Mouse (Mus musculus) midbrain, embryonic 10.5 days (tissue): Measurements from ENCODE around the gene Secisbp2l. TPM values are rescaled to one million over a fixed set of nuclear protein-coding genes. Genes with fewer than 3 reads are reported as not detected.

Source experiments
- DNase-seq: peaks from one replicate; pipeline ENCODE4 v3.0.0-alpha.2; 2017; ENCODE audit warnings: low spot score
- H3K27ac ChIP-seq: fragments of 300-500 bp; sonication (generic); replicated peaks from 2 replicates; pipeline ENCODE4 v1.5.1; 2016; ENCODE audit warnings: mild to moderate bottlenecking
- H3K27me3 ChIP-seq: fragments of 300-500 bp; sonication (generic); 2 replicates; pipeline ENCODE4 v1.6.1; 2016; ENCODE audit warnings: low read depth, mild to moderate bottlenecking; ENCODE audit not compliant: poor library complexity, severe bottlenecking
- H3K36me3 ChIP-seq: fragments of 300-500 bp; sonication (generic); 2 replicates; pipeline ENCODE4 v1.6.1; 2016; ENCODE audit warnings: mild to moderate bottlenecking, moderate library complexity
- H3K4me1 ChIP-seq: fragments of 300-500 bp; sonication (generic); 2 replicates; pipeline ENCODE4 v1.6.1; 2016
- H3K4me3 ChIP-seq: fragments of 300-500 bp; sonication (generic); 2 replicates; pipeline ENCODE4 v1.5.1; 2016; ENCODE audit warnings: mild to moderate bottlenecking, moderate library complexity
- H3K9me3 ChIP-seq: fragments of 300-500 bp; sonication (generic); replicated peaks from 2 replicates; pipeline ENCODE4 v1.6.1; 2016; ENCODE audit warnings: mild to moderate bottlenecking
- WGBS: fragments of 180-500 bp; shearing (Covaris S2); methylation state at CpG from one replicate; pipeline ENCODE4 v1.1.7; 2016; 5-methylcytosine and 5-hydroxymethylcytosine counted together
- polyA plus RNA-seq: library from polyadenylated mRNA; unstranded; fragments of >200 nt; fragmentation: Nextera tagmentation; extraction: Ambion mirVana; gene quantifications from 2 replicates; pipeline ENCODE4 v1.2.1, GENCODE M21; 2016

Secisbp2l gene
- polyA plus RNA-seq, result 15.8 and 21.9 TPM in 2 replicates

DNA sequence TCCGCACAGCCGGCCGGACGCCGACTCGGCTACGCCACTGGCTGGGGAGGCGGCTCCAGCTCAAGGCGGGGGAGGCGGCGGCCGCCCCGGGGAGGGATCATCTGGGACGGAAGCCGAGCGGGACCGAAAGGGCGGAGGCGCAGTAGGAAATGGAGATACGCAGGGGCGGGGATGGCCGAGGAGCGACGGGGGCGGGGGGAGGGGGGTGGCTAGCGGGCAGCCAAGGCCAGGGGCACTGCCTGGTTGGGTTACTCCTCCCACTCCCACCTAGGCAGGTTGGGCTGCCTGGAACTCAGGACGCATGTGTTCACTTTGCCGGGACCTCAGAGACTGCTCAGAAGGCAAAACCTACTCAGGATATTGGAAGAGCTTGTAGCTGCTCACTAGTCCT is at the start of gene Secisbp2l:
TSS of gene Secisbp2l (minus strand) at position 152 of the 391 bp plus-strand sequence.
- DNase-seq, result peak; percentile 90
- Histone ChIP-seq H3K27me3 (no peaks in the 10 kb centered on the region), H3K9me3 (no peaks in the 10 kb centered on the region), H3K4me3 (peak within 1 kb of the TSS; percentile 85), H3K27ac (peak within 1 kb of the TSS; percentile 93), H3K4me1 (peaks cover 25% of the 10 kb centered on the region), H3K36me3 (no peaks in the 10 kb centered on the region)
- under 1% methylated on average over 28 of the region's 28 CpGs for WGBS

DNA sequence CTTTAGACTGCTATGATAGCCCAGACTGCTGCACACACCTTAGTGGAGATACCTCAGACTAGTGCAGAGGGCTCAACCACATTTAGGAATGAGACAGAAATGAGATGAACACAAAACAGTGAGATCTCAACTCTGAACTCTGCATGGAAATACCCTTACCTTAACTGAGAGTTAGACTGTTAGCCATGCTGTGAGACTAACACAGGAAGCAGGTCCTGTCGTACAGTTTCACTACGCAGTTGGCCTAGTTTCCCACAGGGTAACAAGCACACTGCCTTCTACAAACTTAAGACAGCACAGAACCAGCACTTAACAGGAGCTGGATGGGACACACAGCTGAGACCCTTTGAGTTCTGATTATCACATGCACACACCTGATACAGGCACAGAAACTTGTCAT is 47.3 kb upstream of the Secisbp2l start:
- no peak for DNase-seq
- WGBS, result 98% methylated on average over 2 of the region's 2 CpGs
- no peak overlapping the region for H3K27ac ChIP-seq
- H3K4me3 ChIP-seq, result no peak overlapping the region
- H3K36me3 ChIP-seq, result peaks cover 70% of the 10 kb centered on the region
- H3K27me3 ChIP-seq, result no peaks in the 10 kb centered on the region
- no peaks in the 10 kb centered on the region for H3K9me3 ChIP-seq
- no peaks in the 10 kb centered on the region for H3K4me1 ChIP-seq

DNA sequence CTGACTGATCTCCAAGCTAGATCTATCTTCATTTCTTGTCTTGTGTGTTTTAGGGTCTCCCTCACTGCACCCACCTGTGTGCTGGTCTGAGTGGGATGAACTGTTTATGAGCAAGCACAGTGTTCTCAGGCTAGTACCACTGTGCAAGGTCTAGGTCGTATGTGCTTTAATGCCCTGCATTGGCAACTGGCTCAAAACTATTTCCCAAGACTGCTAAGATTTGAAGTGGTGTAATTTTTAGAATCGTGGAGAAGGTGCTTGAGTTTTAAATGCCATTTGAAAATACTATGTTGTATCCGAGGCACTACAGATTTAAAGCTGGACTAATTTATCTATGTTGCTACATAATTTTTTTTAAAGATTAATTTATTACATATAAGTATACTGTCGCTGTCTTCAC is 45.2 kb upstream of the Secisbp2l start:
- Histone ChIP-seq H3K4me3 (no peak overlapping the region), H3K36me3 (peaks cover 49% of the 10 kb centered on the region), H3K9me3 (no peaks in the 10 kb centered on the region), H3K27ac (no peak overlapping the region), H3K4me1 (no peaks in the 10 kb centered on the region), H3K27me3 (no peaks in the 10 kb centered on the region)
- no peak for DNase-seq
- 91% methylated on average over 4 of the region's 4 CpGs for WGBS

DNA sequence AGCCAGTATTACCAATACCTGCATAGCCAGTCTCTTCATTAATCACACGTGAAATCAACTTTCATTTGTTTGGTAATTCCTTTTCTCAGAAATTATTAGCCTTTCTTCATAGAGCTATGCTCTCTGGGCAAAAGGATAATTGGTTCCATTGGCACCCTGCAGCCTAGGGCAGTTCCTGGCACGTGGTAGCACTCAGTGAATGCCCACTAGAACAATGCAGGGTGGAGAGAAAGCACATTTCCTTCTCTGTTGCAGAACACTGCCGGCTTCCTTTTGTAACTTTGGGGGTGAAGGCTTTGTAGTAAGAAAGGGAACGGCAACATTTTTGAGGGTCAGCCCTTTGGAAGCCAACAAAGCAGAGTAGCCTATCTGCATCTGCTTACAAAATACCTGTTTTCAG is 43.5 kb upstream of the Secisbp2l start:
- Histone ChIP-seq H3K9me3 (no peaks in the 10 kb centered on the region), H3K4me3 (no peak overlapping the region), H3K27me3 (no peaks in the 10 kb centered on the region), H3K27ac (no peak overlapping the region), H3K36me3 (peaks cover 32% of the 10 kb centered on the region), H3K4me1 (no peaks in the 10 kb centered on the region)
- 60% methylated on average over 4 of the region's 4 CpGs for WGBS
- DNase-seq, result no peak

DNA sequence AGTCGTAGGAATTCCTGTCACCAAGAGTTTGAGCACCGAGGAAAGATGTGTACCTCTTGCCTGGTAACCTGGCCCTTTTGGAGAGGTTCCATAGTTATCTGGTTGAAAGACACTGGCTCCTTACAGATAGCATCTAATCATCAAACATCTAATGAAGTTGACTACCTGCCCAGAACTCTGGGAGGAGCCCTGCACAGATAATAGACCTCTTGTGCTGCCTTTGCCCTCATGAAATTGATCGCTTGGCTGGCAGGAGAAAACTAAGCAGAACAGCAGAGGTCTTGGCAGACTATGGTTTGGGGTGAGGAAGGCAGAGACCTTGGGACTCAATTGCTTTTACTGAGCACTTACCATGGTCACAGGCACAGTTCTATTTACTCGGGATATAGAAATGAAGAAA is 37.7 kb upstream of the Secisbp2l start:
- Histone ChIP-seq H3K4me3 (no peak overlapping the region), H3K4me1 (no peaks in the 10 kb centered on the region), H3K27me3 (no peaks in the 10 kb centered on the region), H3K27ac (no peak overlapping the region), H3K9me3 (no peaks in the 10 kb centered on the region), H3K36me3 (no peaks in the 10 kb centered on the region)
- DNase-seq, result no peak
- 92% methylated on average over 4 of the region's 4 CpGs for WGBS

DNA sequence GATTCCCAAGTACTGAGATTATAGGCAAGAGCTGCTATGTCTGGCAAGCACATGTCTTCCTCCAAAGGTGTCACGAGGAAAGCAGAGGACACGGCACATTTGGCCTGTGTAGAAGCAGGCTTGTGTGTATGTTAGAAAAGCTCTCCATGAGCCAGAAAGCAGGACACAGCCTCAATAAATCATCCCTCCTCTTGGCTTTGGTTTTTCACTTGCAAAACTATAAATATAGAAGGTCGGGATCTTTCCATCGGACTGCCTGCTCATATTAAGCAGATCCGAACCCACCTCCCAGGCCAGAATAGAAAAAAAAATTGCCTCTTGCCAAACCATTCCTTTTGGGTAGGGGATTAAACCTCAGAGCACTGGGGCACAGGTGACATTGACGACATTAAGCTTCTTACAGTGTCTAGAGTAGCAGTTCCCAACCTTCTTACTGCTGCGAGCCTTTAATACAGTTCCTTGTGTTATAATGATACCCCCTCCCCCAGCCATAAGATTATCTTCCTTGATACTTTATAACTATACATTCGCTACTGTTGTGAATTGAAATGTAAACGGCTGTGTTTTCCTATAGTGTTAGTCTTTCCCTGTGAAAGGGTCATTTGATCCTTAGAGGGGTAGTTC is 31.4 kb upstream of the Secisbp2l start:
- H3K27me3 ChIP-seq, result no peaks in the 10 kb centered on the region
- WGBS, result 82% methylated on average over 9 of the region's 9 CpGs
- H3K27ac ChIP-seq, result no peak overlapping the region
- no peaks in the 10 kb centered on the region for H3K36me3 ChIP-seq
- H3K4me1 ChIP-seq, result no peaks in the 10 kb centered on the region
- H3K9me3 ChIP-seq, result no peaks in the 10 kb centered on the region
- H3K4me3 ChIP-seq, result no peak overlapping the region
- DNase-seq, result no peak

DNA sequence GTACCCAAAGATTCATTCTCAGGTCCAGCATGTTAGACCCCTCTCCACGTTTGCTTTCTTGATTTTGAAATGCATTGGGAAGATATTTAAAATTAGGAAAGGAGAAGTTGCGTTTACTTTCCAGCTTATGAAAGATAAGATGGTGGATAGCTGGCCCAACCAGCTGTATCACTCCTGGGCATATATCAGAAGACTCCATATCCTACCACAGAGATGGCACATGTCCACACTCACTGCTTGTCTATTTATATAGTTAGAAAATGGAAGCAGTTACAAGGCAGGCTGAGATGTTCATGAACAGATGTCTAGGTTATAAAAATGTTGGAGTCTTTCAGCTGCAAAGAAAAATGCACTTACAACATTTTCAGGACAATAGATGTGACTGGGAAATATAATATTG is 28.7 kb upstream of the Secisbp2l start:
- DNase-seq, result no peak
- 0 out of 2 replicates have a peak, but pooled peaks cover under 1% of the 10 kb centered on the region for H3K9me3 ChIP-seq
- 87% methylated on average over 2 of the region's 2 CpGs for WGBS
- H3K27me3 ChIP-seq, result no peaks in the 10 kb centered on the region
- H3K4me1 ChIP-seq, result no peaks in the 10 kb centered on the region
- H3K36me3 ChIP-seq, result no peaks in the 10 kb centered on the region
- H3K4me3 ChIP-seq, result no peak overlapping the region
- no peak overlapping the region for H3K27ac ChIP-seq

DNA sequence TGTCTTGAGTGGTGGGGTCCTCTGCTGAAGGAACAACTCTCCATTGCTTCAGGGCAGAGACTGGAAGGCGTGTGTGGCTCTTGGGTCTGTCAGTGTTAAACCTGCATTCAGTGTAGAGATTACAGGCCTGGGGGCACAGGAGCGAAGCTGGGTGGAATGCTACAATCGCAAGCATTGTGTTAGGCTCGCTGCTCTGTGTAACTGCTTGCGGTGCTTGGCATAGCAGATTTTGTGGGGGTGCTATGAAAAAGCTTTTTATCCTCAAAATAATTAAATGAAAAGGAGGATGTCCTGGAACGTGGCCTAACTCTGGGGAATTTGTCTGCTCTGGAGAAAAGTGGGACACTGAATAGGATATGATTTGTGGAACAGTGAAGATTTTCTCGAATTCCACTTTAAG is 26.9 kb upstream of the Secisbp2l start:
- Histone ChIP-seq H3K9me3 (0 out of 2 replicates have a peak, but pooled peaks cover 6% of the 10 kb centered on the region), H3K4me3 (no peak overlapping the region), H3K27ac (no peak overlapping the region), H3K36me3 (no peaks in the 10 kb centered on the region), H3K27me3 (no peaks in the 10 kb centered on the region), H3K4me1 (no peaks in the 10 kb centered on the region)
- DNase-seq, result no peak
- 80% methylated on average over 7 of the region's 7 CpGs for WGBS

DNA sequence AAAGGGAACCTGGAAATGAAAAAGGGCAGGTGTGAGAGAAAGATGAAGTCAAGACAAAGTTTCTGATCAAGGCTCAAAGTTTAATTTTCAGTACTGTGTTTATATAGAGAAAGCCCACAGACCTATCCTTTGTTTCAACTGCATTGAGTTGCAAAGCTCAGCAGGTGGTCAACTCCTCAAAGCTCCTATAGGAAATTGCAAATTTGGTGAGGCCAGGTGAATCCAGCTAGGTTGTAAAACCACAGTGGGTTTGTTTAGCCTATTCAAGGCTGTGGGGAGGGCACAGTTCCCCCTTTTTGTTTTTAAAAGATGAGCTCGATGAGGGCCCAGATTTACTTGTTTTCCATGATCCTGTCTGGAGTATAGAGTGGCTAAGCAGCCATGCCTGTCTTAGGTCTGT is 23.2 kb upstream of the Secisbp2l start:
- 0 out of 2 replicates have a peak, but pooled peaks cover 6% of the 10 kb centered on the region for H3K9me3 ChIP-seq
- no peaks in the 10 kb centered on the region for H3K27me3 ChIP-seq
- H3K4me1 ChIP-seq, result no peaks in the 10 kb centered on the region
- DNase-seq, result no peak
- H3K4me3 ChIP-seq, result no peak overlapping the region
- WGBS, result 52% methylated on average over 1 of the region's 1 CpGs
- no peak overlapping the region for H3K27ac ChIP-seq
- no peaks in the 10 kb centered on the region for H3K36me3 ChIP-seq

DNA sequence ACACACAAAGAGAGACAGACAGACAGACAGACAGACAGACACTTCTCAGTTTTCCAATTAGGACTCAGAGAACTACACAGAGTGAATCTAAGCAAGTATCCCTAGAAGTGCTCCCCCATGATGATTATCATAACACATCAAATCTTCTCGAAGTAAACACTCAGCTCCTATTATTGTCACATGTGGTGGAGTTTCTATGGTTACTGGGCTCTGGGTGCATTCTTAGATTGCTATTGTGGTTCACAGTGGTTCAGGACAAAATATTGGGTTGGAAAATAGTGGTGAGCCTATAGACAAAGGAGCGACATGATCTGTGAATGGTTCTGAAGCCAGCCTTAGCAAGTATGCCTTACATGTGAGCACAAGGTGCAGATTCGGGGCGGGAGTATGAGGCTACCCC is 19.3 kb upstream of the Secisbp2l start:
- Histone ChIP-seq H3K4me1 (no peaks in the 10 kb centered on the region), H3K36me3 (no peaks in the 10 kb centered on the region), H3K4me3 (no peak overlapping the region), H3K27me3 (no peaks in the 10 kb centered on the region), H3K9me3 (0 out of 2 replicates have a peak, but pooled peaks cover 6% of the 10 kb centered on the region), H3K27ac (no peak overlapping the region)
- no peak for DNase-seq
- WGBS, result 85% methylated on average over 4 of the region's 4 CpGs

DNA sequence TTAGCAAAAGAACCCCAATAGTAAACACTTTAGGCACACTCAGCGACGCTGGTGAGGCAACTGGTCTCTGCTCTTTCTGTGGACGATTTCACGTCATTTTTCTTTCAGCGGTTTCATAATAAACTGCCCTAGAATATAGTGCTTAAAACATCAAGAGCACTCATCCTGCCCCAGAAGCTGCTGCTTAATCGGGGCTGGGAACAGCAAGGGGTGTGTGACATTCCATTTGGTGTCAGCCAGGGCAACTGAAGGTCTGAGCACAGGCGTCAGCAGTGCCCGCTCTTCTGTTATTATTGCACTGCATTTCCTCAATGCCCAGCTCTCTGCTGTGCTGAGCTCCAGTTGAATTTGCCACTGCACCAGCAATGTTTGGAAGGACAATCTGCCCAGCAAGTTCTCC is 18.4 kb upstream of the Secisbp2l start:
- Histone ChIP-seq H3K9me3 (0 out of 2 replicates have a peak, but pooled peaks cover 2% of the 10 kb centered on the region), H3K27ac (no peak overlapping the region), H3K4me3 (no peak overlapping the region), H3K36me3 (no peaks in the 10 kb centered on the region), H3K27me3 (no peaks in the 10 kb centered on the region), H3K4me1 (no peaks in the 10 kb centered on the region)
- 73% methylated on average over 8 of the region's 8 CpGs for WGBS
- no peak for DNase-seq

DNA sequence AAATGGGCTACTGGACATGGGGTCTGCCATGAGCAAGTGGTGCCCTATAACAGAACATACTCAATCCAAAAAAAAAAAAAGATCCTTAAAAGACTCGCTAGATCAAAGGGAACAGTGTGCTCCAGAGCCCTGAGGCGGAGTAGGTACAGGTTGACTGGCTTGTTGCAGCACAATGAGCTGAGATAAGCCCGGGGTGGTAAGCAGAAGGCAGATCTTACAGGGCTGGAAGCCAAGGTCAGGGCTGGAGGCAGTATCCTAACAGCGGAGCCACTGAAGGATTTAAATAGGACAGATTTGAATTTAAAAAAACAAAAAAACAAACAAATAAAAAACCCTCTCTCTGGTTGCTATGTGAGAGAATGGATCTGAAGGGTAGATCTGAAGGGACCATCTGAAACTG is 17.8 kb upstream of the Secisbp2l start:
- no peaks in the 10 kb centered on the region for H3K36me3 ChIP-seq
- H3K4me1 ChIP-seq, result no peaks in the 10 kb centered on the region
- no peaks in the 10 kb centered on the region for H3K9me3 ChIP-seq
- WGBS, result 79% methylated on average over 4 of the region's 4 CpGs
- no peak overlapping the region for H3K4me3 ChIP-seq
- no peak overlapping the region for H3K27ac ChIP-seq
- no peak for DNase-seq
- no peaks in the 10 kb centered on the region for H3K27me3 ChIP-seq

DNA sequence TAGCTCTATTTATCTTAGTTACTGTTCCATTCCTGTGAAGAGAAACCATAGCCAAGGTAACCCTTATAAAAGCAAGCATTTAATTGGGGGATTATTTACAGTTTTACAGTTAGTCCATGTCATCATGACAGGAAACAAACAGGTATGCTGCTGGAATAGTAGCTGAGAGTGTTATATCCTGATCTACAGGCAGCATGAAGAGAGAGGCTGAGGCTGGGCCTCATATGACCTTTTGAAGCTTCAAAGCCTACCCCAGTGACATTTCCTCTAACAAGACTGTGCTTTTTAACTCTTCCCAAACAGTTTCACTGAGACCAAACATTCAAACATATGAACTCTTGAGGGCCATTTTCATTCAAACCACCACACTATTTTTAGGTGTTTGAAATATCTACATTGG is 15.2 kb upstream of the Secisbp2l start:
- no peak for DNase-seq
- H3K4me3 ChIP-seq, result no peak overlapping the region
- H3K27ac ChIP-seq, result no peak overlapping the region
- no peaks in the 10 kb centered on the region for H3K36me3 ChIP-seq
- no peaks in the 10 kb centered on the region for H3K9me3 ChIP-seq
- H3K4me1 ChIP-seq, result no peaks in the 10 kb centered on the region
- no peaks in the 10 kb centered on the region for H3K27me3 ChIP-seq

DNA sequence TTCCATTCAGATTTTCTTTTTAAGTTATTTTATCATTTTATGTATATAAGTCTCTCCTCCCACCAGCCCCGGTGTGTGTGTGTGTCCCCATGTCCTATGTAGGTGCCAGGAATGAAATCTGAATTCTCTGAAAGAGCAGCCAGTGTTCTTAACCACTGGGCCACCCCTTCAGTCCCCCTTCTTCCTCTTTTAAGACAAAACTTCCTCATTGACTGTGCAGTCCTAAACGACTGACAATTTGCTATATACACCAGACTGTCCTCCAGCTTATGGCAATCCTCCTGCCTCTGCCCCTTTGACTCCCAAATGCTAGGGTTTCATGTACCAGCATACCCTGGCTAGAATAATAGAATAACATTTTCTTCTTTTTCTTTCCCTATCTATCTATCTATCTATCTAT is 12.4 kb upstream of the Secisbp2l start:
- Histone ChIP-seq H3K9me3 (no peaks in the 10 kb centered on the region), H3K36me3 (no peaks in the 10 kb centered on the region), H3K4me1 (no peaks in the 10 kb centered on the region), H3K27ac (no peak overlapping the region), H3K27me3 (no peaks in the 10 kb centered on the region), H3K4me3 (no peak overlapping the region)
- WGBS, result 66% methylated on average over 2 of the region's 2 CpGs
- no peak for DNase-seq
